Mouse (Mus musculus) E14TG2a.4 (cell line): ENCODE measurements around the gene Itgax.

Experiments
- H3K27me3 ChIP-seq: 2 replicates; pipeline ENCODE4 v1.6.1; 2014; ENCODE audit warnings: low read length, control low read depth; ENCODE audit not compliant: insufficient read depth
- H3K36me3 ChIP-seq: 2 replicates; pipeline ENCODE4 v1.6.1; 2014; ENCODE audit warnings: low read length, control low read depth; ENCODE audit not compliant: insufficient read depth
- H3K4me1 ChIP-seq: replicated peaks from 2 replicates; pipeline ENCODE4 v1.6.1; 2014; ENCODE audit warnings: low read depth, low read length, control low read depth
- H3K4me3 ChIP-seq: replicated peaks from 2 replicates; pipeline ENCODE4 v1.5.1; 2014; ENCODE audit warnings: mild to moderate bottlenecking, low read length
- H3K9me3 ChIP-seq: 2 replicates; pipeline ENCODE4 v1.6.1; 2014; ENCODE audit warnings: low read length, control low read depth
- CTCF ChIP-seq: conservative IDR thresholded peaks from 2 replicates; pipeline ENCODE4 v1.5.1; 2014; ENCODE audit warnings: low read length
- NANOG ChIP-seq: IDR thresholded peaks from 2 replicates; pipeline ENCODE4 v1.6.1; 2014; ENCODE audit warnings: borderline replicate concordance, low read length, mixed read lengths
- POU5F1 ChIP-seq: IDR thresholded peaks from 2 replicates; pipeline ENCODE4 v1.6.1; 2014; ENCODE audit warnings: low read length, borderline replicate concordance

The Itgax gene

DNA sequence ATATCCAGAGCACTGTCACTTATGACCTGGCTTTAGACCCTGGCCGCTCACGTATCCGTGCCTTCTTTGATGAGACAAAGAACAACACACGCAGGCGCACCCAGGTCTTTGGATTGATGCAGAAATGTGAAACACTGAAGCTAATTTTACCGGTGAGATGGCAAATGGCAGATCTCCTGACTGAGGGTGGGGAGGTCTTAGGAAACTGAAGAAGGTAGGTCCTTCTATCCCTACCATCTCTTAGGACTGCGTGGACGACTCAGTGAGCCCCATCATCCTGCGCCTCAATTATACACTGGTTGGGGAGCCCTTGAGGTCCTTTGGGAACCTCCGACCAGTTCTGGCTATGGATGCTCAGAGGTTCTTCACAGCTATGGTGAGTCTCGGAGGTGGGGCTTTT is 17.2 kb upstream of the Itgax start:
- no peaks in the 10 kb centered on the region for H3K36me3 ChIP-seq
- TF ChIP-seq NANOG (no peak), POU5F1 (no peak), CTCF (no peak)
- no peaks in the 10 kb centered on the region for H3K9me3 ChIP-seq

DNA sequence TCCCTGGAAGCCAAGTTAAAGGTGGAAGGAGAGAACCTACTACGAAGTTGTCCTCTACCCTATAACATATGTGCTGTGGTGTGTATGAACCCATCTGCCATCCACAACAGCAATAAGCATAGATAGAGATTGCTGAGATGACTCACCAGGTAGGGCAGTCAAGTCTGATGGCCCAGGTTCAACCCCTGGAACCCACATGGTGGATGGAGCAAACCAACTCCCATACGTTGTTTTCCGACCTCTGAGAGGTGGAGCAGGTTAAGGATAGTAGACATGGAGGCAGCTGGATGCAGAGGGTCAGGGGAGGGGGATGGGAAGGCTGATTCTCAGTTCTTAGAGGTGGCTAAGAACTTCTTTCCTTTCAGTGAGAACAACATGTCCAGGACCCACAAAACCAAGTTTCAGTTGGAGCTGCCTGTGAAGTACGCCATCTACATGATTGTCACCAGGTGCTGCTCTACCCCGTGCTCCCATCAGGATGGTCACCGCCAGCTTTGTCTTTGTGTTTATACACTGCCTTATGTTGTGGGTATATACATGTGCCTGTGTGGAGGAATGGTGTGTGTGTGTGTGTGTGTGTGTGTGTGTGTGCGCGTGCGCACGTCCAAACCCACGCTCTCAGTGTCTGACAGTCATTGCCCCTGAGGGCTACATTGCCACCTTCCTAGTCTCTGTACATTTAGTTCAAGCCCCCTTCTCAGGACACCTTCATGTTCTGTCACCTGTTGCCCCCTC is 14.8 kb upstream of the Itgax start:
- Histone ChIP-seq H3K9me3 (no peaks in the 10 kb centered on the region), H3K27me3 (peaks cover 4% of the 10 kb centered on the region; the same call in 1 of the 2 replicates), H3K36me3 (no peaks in the 10 kb centered on the region), H3K4me1 (no peaks in the 10 kb centered on the region), H3K4me3 (no peak overlapping the region)
- TF ChIP-seq NANOG = no peak
- no peak for TF ChIP-seq POU5F1
- TF ChIP-seq CTCF = no peak

More for the DNA sequence above, 17.2 kb upstream of the Itgax start:
- Histone ChIP-seq H3K4me3 (no peak overlapping the region), H3K4me1 (no peaks in the 10 kb centered on the region), H3K27me3 (peaks cover 4% of the 10 kb centered on the region; the same call in 1 of the 2 replicates)

DNA sequence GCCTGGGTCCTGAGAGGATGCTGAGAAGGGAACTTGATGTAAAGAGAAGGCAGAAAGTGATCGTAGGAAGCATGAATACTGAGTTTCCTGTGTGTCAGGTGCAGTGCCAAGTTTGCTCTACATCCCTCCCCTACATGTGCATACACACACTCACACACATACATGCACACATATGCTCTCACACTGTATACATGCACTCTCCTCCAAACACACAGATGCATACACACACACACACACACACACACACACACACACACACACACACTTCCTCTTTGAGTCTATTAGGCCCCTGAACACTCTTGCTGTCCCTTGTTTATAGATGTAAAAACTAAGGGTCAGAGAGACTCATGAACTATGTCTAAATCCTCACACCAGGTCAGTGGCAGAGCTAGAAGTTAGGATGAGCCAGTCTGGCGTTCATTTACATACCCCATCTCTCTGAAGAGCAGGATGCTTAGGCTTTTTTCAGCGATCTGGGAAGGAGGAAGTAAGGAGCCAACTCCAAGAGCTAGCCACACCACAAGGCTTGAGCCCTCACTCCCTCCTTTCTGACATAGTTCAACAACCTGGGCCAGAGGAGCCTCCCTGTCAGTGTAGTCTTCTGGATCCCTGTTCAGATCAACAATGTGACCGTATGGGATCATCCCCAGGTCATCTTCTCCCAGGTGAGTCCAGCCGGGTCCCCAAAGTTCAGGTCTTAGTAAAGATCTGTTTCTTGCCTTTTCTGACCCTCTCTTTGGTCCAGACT is 14.0 kb upstream of the Itgax start:
- no peaks in the 10 kb centered on the region for H3K9me3 ChIP-seq
- no peaks in the 10 kb centered on the region for H3K4me1 ChIP-seq
- peaks cover 4% of the 10 kb centered on the region; the same call in 1 of the 2 replicates for H3K27me3 ChIP-seq
- no peak overlapping the region for H3K4me3 ChIP-seq
- TF ChIP-seq POU5F1 (no peak), CTCF (no peak), NANOG (no peak)
- H3K36me3 ChIP-seq = no peaks in the 10 kb centered on the region

DNA sequence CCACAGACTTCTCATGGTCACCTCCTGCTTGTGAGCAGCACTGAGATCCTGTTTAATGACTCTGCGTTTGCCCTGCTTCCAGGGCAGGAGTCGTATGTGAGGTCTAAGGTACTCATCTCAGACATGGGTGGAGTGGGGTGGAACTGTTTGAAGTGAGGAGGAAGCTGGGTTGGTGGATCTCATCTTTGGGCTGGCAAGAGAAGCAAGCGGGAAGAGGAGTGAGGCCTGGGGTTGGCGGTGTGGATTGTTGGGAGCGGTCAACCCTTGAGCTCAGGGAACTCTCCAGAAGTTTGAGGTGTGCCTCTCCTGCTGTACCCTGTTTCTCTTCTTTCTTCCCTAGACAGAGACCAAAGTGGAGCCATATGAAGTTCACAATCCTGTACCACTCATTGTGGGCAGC is 13.0 kb upstream of the Itgax start:
- peaks cover 4% of the 10 kb centered on the region; the same call in 1 of the 2 replicates for H3K27me3 ChIP-seq
- H3K36me3 ChIP-seq = no peaks in the 10 kb centered on the region
- no peak overlapping the region for H3K4me3 ChIP-seq
- no peaks in the 10 kb centered on the region for H3K9me3 ChIP-seq
- no peaks in the 10 kb centered on the region for H3K4me1 ChIP-seq
- TF ChIP-seq CTCF (no peak), NANOG (no peak), POU5F1 (no peak)

DNA sequence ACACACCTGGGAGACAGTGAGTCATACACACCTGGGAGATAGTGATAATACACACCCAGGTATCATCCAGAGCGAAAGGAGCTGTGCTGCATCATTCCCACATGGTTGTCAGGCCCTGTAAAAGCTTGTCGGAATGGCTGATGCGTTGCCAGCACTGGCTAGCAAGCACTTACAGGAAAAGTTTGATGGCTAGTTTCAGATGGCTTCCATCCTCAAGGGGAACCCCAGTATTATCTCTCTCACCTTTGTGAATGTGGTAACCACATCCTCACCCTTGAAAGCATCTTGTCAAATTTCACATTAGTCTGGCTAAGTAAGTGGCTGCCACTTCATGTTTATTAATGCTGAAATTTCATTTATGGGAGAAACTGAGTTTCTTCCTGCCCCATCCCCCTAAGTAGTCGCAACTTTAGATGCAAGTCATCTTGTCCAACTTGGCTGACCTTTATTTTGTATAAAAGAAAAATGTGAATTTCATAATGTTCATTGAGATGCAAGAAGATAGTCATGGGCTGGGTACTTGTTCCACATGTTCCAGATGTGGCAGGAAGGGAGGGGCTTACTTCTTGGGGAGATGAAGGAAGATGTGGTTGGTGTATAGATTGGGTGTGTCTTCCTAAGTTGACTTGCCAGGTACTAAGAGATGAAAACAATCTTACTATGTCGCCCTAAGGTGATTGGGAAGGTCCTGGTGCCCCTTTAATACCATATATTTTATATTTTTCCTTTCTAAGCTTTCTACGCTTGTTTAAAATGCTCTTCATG is 9.4 kb upstream of the Itgax start:
- H3K4me3 ChIP-seq = no peak overlapping the region
- H3K36me3 ChIP-seq = no peaks in the 10 kb centered on the region
- no peak for TF ChIP-seq POU5F1
- TF ChIP-seq CTCF = no peak
- TF ChIP-seq NANOG = no peak
- no peaks in the 10 kb centered on the region for H3K27me3 ChIP-seq
- no peaks in the 10 kb centered on the region for H3K9me3 ChIP-seq
- no peaks in the 10 kb centered on the region for H3K4me1 ChIP-seq

DNA sequence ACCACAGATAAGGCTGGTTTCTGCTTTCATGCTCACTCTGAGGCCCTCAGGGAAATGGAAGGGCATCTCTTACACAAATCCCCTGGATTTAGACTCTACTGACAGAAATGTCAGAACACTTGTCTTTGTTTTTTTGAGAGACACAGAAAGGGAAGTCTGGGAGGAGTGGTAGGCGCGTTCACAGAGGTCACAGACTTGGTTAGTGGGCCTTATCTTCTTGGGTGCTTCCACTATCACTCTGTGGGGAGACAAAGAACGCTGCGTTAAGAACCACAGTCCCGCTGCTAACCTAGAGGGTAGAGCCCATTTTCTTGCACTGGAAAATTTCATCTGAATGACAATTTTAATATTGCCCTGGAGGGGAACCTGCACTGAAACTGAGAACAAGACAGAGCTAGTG is 2.8 kb downstream of the Itgax start:
- Histone ChIP-seq H3K36me3 (no peaks in the 10 kb centered on the region), H3K27me3 (peaks cover 6% of the 10 kb centered on the region; the same call in 1 of the 2 replicates), H3K4me3 (no peak overlapping the region), H3K9me3 (no peaks in the 10 kb centered on the region), H3K4me1 (no peaks in the 10 kb centered on the region)
- TF ChIP-seq NANOG (no peak), POU5F1 (no peak)

DNA sequence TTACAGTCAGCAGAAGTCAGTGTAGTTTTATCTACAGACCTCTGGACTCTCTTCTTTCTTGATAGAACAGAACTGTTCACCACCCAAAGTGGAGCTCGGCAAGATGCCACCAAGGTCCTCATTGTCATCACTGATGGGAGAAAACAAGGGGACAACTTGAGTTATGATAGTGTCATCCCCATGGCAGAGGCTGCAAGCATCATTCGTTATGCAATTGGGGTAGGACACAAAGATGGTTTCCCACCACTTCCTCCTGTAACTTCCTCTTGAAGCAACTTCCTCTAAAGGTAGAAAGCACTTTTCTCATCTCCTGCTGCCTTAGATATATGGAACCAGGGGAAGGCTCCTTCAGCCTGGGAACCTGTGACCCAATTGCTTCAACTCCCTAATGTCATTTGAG is 4.2 kb downstream of the Itgax start:
- TF ChIP-seq CTCF = no peak
- TF ChIP-seq NANOG = no peak
- TF ChIP-seq POU5F1 = no peak
- no peaks in the 10 kb centered on the region for H3K36me3 ChIP-seq
- H3K27me3 ChIP-seq = 0 out of 2 replicates have a peak, but pooled peaks cover 3% of the 10 kb centered on the region
- H3K4me3 ChIP-seq = no peak overlapping the region
- no peaks in the 10 kb centered on the region for H3K4me1 ChIP-seq
- H3K9me3 ChIP-seq = no peaks in the 10 kb centered on the region

DNA sequence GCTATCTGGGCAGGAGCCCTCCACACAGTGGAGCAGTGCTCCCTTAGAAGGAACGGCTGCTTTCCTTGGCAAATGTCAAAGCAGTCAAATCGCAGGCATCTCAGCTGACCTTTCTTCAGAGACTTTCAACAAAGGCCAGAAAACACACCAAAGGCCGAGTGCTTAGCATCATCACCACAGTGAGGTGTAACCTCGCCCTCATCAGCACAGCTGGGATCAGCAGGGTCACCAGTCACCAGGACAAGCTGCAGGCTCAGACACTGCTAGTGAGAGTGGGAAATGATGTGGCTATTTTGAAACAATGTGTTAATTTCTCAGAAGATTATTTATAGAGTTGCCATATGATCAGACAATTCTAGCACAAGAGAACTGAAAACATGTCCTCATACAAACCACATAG is 7.6 kb downstream of the Itgax start:
- Histone ChIP-seq H3K27me3 (0 out of 2 replicates have a peak, but pooled peaks cover 3% of the 10 kb centered on the region), H3K9me3 (no peaks in the 10 kb centered on the region), H3K36me3 (no peaks in the 10 kb centered on the region), H3K4me1 (no peaks in the 10 kb centered on the region), H3K4me3 (no peak overlapping the region)
- TF ChIP-seq POU5F1 (no peak), CTCF (no peak), NANOG (no peak)
